Mouse (Mus musculus) intestine, embryonic 14.5 days (tissue): Measurements from ENCODE around the gene AF067063. TPM values are rescaled to one million over a fixed set of nuclear protein-coding genes. Genes with fewer than 3 reads are reported as not detected.
"Not testable (repeated sequence)": the region's sequence is repeated elsewhere in the genome, so short reads cannot be mapped to it uniquely, and the experiment has no call there.

Experiments used
- ATAC-seq: fragments of 200-750 bp; cut with Nextera tagmentation; replicated peaks from 2 replicates; pipeline ENCODE4 v1.8.0; 2017; ENCODE audit warnings: low read depth, moderate number of reproducible peaks, moderate TSS enrichment, moderate library complexity; ENCODE audit not compliant: low FRiP score, low TSS enrichment
- DNase-seq: peaks from one replicate; pipeline ENCODE4 v3.0.0-alpha.2; 2018; ENCODE audit warnings: low spot score
- H3K27ac ChIP-seq: fragments of 300-500 bp; sonication (generic); 2 replicates; pipeline ENCODE4 v1.5.1; 2014; ENCODE audit warnings: low read depth, mild to moderate bottlenecking, control low read depth
- H3K27me3 ChIP-seq: fragments of 300-500 bp; sonication (generic); replicated peaks from 2 replicates; pipeline ENCODE4 v1.6.1; 2014; ENCODE audit warnings: low read length, control low read depth; ENCODE audit not compliant: control insufficient read depth, insufficient read depth
- H3K36me3 ChIP-seq: fragments of 300-500 bp; sonication (generic); 2 replicates; pipeline ENCODE4 v1.6.1; 2014; ENCODE audit warnings: low read length, control low read depth; ENCODE audit not compliant: control insufficient read depth, insufficient read depth
- H3K4me1 ChIP-seq: fragments of 300-500 bp; sonication (generic); replicated peaks from 2 replicates; pipeline ENCODE4 v1.6.1; 2014; ENCODE audit warnings: low read length, control low read depth, mixed read lengths; ENCODE audit not compliant: control insufficient read depth, insufficient read depth
- H3K4me2 ChIP-seq: fragments of 300-500 bp; sonication (generic); 2 replicates; pipeline ENCODE4 v1.6.1; 2014; ENCODE audit warnings: low read length
- H3K4me3 ChIP-seq: fragments of 300-500 bp; sonication (generic); 2 replicates; pipeline ENCODE4 v1.5.1; 2014; ENCODE audit warnings: low read depth, low read length, control low read depth, mixed read lengths
- H3K9ac ChIP-seq: fragments of 300-500 bp; sonication (generic); 2 replicates; pipeline ENCODE4 v1.6.1; 2014; ENCODE audit warnings: mild to moderate bottlenecking, low read length
- H3K9me3 ChIP-seq: fragments of 300-500 bp; sonication (generic); 2 replicates; pipeline ENCODE4 v1.6.1; 2016; ENCODE audit warnings: low read length, control low read depth; ENCODE audit not compliant: control insufficient read depth
- WGBS: fragments of 180-500 bp; shearing (Covaris S2); extraction: QIAGEN DNeasy Blood & Tissue Kit; methylation state at CpG from one replicate; pipeline ENCODE4 v1.1.7; 2014; 5-methylcytosine and 5-hydroxymethylcytosine counted together
- polyA plus RNA-seq: library from polyadenylated mRNA; unstranded; fragments of >200 nt; fragmentation: Nextera tagmentation; extraction: Ambion mirVana; gene quantifications from 2 replicates; pipeline ENCODE4 v1.2.1, GENCODE M21; 2014

Gene AF067063
- polyA plus RNA-seq = not detected in 2 replicates

- H3K4me2 ChIP-seq, DNase-seq, ATAC-seq, H3K36me3 ChIP-seq, H3K27ac ChIP-seq, H3K9me3 ChIP-seq, H3K9ac ChIP-seq, H3K4me1 ChIP-seq, H3K4me3 ChIP-seq, H3K27me3 ChIP-seq: not testable (repeated sequence)
These were observed at the start of gene AF067063 for GRCm38 (mm10) chr13:119830116-119830515. TSS of gene AF067063 (minus strand) at chr13:119830216.

DNA sequence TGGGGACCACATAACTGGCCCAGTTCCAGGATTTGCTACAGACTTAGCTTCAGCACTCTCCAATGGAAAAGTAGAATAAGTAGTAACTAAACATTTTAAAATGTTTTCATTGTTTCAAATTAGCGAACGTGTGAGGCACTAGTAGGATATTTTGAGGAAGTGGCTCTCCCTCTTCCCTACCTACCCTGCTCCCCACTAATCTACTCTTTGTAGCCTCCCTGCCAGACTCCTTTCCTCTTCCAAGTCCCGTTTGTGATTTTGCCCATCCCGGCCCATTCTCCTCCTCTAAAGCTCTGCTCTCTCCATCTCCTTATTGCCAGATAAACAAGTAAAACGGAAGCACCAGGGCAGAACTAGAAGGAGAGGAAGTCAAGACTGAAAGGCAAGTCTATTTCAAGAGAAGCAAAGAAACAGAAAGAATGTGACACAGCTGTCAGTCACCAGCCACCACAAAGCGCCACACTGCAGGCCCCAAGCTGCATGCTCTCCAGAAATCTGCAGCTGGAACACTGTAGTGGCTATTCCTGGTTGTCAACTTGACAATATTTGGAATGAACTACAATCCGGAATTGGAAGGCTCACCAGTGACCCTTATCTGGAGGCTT, 34.5 kb upstream of the AF067063 start:
- DNase-seq, H3K9ac ChIP-seq, ATAC-seq, H3K27me3 ChIP-seq, H3K9me3 ChIP-seq, H3K36me3 ChIP-seq, H3K4me1 ChIP-seq, H3K27ac ChIP-seq, H3K4me2 ChIP-seq, H3K4me3 ChIP-seq: not testable (repeated sequence)
- WGBS = 79% methylated on average over 6 of the region's 7 CpGs

DNA sequence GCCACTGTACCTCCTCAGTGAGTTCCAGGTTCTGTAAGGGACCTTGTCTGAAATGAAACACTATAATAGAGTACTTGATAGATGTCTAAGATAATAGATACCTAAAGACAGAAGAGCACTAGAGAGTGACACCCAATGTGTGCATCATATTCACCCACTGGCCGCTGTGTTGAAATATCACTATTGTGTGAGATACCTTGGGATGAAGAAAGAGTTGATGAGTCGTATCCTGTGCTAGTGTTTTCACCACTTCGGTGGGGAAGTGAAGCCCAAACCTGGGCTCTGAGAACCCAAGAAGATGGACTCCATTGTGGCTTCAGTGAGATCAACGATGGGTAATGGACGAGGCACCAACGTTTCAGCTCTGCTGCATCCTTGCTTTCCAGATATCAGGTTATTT, 32.4 kb upstream of the AF067063 start:
- not testable (repeated sequence) for ATAC-seq, H3K4me2 ChIP-seq, H3K9me3 ChIP-seq, DNase-seq, H3K36me3 ChIP-seq, H3K27me3 ChIP-seq, H3K27ac ChIP-seq, H3K4me3 ChIP-seq, H3K9ac ChIP-seq, H3K4me1 ChIP-seq
- WGBS = no CpG with 5 or more reads among the region's 6 CpGs

DNA sequence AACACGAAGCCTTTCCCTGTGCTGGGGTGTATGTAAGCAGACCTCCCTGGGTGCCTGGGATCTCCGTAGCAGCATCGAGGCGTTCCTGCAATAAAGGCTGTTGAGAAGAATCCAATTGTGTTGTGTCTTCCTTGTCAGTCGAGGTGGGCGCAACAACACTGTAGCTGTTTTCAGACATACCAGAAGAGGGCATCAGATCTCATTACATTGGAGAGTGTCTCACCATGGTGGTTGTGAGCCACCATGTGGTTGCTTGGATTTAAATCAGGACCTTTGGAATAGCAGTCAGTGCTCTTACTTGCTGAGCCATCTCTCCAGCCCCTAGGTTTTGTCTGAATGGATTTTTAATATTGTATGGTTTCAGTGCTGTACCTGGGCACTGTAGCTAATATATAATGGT, 10.0 kb upstream of the AF067063 start:
- ATAC-seq (0 out of 2 replicates have a peak, but pooled peaks have one; percentile 13), DNase-seq (peak; percentile 16)
- WGBS = 17% methylated on average over 6 of the region's 6 CpGs
- H3K36me3 ChIP-seq, H3K27ac ChIP-seq, H3K9me3 ChIP-seq, H3K4me2 ChIP-seq, H3K4me3 ChIP-seq, H3K27me3 ChIP-seq, H3K9ac ChIP-seq, H3K4me1 ChIP-seq: not testable (repeated sequence)

DNA sequence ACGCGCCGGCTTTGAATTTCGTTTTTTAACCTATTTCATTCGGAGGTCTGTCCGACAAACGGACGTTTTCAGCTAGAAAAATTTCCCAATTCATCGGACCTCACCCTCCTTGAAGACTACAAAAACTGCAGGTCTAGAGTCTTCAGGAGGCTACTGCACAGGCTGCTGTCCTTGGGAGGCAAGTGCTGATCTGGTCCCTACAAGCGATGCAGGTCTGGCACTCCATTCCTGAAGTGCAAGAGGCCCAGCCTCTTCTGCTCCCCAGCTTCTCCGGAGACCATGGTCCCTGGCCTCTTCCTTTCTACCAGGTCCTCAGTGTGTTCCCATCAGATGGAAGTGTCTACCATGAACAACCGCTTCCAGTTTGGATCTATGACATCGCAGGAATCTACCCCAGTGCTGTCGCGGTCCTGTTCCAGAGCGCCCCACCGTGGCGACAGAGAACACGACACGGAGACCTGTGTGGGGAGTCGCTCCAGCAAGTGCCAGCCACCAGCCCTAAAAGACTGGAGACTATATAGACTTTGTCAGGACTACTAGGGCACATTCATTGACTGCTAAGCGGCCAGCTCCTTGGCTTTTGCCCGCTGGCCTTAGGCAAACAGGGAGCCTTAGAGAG, 7.8 kb upstream of the AF067063 start:
- peak; percentile 54 for DNase-seq
- not testable (repeated sequence) for H3K9ac ChIP-seq, H3K27me3 ChIP-seq, H3K36me3 ChIP-seq, H3K27ac ChIP-seq, H3K4me3 ChIP-seq, H3K4me2 ChIP-seq, H3K9me3 ChIP-seq, H3K4me1 ChIP-seq
- WGBS = 5% methylated on average over 14 of the region's 23 CpGs
- 0 out of 2 replicates have a peak, but pooled peaks have one; percentile 16 for ATAC-seq

DNA sequence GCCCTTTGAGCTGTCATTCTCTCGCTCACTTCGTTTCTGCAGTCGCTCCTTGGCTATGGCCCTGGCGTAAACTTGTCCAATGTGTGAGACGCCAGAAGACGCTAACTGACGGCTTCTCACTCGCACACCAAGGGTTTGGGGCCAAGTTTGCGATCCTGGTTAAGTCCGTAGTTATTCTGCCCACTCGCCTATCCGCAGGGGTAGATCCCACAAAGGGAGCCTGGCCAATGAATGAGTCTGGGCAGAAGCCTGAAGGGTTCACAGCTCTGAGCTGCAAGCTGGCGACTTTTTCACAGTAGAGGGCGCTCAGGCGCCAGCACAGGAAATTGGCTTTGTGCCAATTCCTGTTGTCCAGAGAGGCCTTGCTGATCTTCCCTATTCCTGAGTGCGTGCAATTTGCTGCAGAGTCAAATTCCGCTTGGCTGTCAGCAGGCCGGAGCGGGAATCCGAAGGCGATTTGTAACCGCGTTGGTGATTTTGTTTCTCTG, 6.4 kb upstream of the AF067063 start:
- peak overlapping the region; percentile 26; the same call in 1 of the 2 replicates for H3K4me2 ChIP-seq
- H3K27me3 ChIP-seq, H3K9ac ChIP-seq, H3K4me3 ChIP-seq, H3K27ac ChIP-seq, H3K9me3 ChIP-seq, H3K36me3 ChIP-seq, H3K4me1 ChIP-seq: not testable (repeated sequence)
- WGBS = 12% methylated on average over 20 of the region's 23 CpGs
- DNase-seq (peak; percentile 70), ATAC-seq (peak; percentile 73)

GRCm38 (mm10) chr13:119835320-119836056, 5.5 kb upstream of the AF067063 start, which contains the start of gene D13Ertd608e:
TSS of gene D13Ertd608e (plus strand) at chr13:119836006.
- H3K4me1 ChIP-seq, H3K9me3 ChIP-seq, H3K36me3 ChIP-seq, H3K27ac ChIP-seq, H3K27me3 ChIP-seq, H3K9ac ChIP-seq, H3K4me3 ChIP-seq: not testable (repeated sequence)
- DNase-seq (peak; percentile 63), ATAC-seq (peak; percentile 61; the same call in 1 of the 2 replicates)
- H3K4me2 ChIP-seq = peak within 1 kb of the TSS; percentile 26; the same call in 1 of the 2 replicates
- 12% methylated on average over 18 of the region's 25 CpGs for WGBS

DNA sequence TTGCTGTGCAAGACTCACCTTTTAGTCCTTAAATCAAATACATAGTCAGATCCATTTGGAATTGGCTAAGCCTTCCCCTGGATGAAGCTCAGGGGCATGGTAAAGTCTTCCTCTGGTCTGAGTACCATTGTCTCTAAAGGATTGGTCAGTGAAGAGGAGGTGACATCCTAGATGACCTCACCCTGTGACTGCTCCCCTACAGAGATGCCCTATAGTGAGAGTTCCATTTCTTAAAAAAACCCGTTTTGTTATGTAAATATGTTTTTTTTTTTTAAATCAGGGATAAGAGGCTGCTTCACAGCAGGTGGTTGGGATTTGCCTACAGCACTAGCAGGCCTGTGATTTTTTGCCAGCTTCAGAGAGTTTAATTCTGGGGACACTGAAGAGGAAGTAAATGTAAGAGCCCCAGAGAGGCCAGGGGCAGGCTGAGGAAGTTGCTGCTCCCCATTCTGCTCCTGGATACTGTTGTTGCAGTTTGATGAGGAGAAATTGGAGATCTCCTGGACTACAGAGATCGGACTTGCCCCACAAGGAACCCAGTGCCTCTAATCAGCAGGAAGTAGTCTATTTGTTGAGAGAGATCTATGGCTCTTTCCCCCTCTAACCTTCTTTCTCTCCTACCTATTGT, 12.3 kb downstream of the AF067063 start:
- Histone ChIP-seq H3K4me3 (no peak overlapping the region), H3K9me3 (no peaks in the 10 kb centered on the region), H3K27me3 (no peaks in the 10 kb centered on the region), H3K9ac (no peak overlapping the region), H3K4me1 (no peaks in the 10 kb centered on the region), H3K27ac (no peak overlapping the region), H3K36me3 (no peaks in the 10 kb centered on the region), H3K4me2 (no peak overlapping the region)
- ATAC-seq = no peak
- DNase-seq = peak; percentile 35
- WGBS = 26% methylated on average over 2 of the region's 2 CpGs
